Mouse (Mus musculus) heart, postnatal 36 days (tissue): ENCODE results near the gene Ctps. TPM values are rescaled to one million over a fixed set of nuclear protein-coding genes. Genes with fewer than 3 reads are reported as not detected.

Source experiments
- DNase-seq, 2 experiments: peaks; one replicate each; pipeline ENCODE4 v3.0.0; 2021 to 2022
- intact Hi-C: fragments of 180-260 bp; cut with DNase I; formaldehyde crosslinking; loops from one replicate; pipeline ENCODE4 v1.15.1; 2025
- total RNA-seq, 2 experiments: library from RNA; stranded (reverse); gene quantifications; 2 replicates each; pipeline ENCODE4 v1.2.3; 2021

Ctps gene
- total RNA-seq, 2 experiments from 2014 or later: 30.9 to 35.9 TPM

DNA sequence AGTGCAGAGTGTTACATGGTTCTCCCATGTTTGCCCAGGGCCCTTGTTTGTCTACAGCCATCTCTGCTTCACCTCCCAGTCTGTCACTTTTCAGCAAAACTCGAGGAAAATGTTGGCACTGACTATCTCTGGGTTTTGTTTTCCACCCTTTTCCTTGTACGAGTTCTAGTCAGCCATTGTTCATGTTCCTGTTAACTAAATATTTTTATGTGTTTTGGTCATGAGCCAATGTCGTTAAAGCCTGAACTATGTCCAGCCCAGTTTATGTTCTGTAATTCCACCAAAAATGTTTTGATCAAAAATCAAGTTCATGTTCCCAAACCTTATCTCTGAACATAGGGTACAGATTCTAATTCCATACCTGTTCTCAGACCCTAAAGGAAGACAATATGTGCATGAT, 1.6 kb upstream of the Ctps start:
- intact Hi-C loops: loop anchor here (5.0 kb wide), 1 partner anchor 164 kb away; the partner anchor contains the start of gene Scmh1
- no peak for DNase-seq

DNA sequence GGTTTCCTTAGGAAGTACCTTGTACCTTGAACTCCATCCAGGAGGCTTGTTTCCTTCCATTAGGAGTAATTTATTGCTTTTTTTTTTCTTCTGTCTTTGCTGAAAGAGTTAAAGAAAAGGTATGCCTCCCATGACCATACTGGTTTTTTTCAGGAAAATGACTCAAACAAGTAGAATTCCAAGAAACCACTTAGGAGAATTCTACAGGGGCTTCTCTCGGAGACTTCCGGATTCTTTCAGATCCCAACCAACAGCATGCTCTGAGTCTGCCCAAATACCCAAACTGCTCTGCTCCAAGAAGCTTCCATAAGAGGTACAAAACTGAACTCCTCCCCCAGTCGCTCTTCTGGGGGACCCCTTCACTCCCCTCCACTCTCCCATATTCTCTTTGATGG, 991 bp upstream of the Ctps start:
- intact Hi-C loops: loop anchor here (5.0 kb wide), 1 partner anchor 164 kb away; the partner anchor contains the start of gene Scmh1
- no peak for DNase-seq

- DNase-seq: no peak
- intact Hi-C loops: loop anchor here (5.0 kb wide), 1 partner anchor 163 kb away; the partner anchor contains the start of gene Scmh1
These were observed 478 bp upstream of the Ctps start for GRCm38 (mm10) chr4:120570438-120571069.

DNA sequence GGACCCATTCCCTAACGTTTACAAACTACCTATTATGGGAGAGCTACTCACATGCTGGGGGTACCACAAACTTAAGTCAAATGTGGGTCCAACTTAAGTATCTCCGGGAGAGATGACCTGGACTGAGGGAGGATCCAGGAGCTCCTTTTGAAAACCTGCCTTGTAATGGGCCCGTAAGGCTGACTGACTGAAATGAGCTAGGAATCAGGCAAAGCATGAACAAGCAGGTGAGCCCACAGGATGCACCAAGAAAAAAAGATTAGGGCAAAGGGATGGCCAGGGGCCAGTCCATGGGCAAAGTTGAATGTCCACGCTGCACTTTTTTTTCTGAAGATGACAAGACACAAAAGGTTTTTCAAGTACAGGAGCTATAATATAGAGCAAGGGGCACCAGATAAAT, 1.1 kb downstream of the Ctps start:
- peak in 1 of 2 experiments; percentile 4 for DNase-seq
- intact Hi-C loops: no loop called here

GRCm38 (mm10) chr4:120568005-120568404, 2.1 kb downstream of the Ctps start:
- peak in 1 of 2 experiments; percentile 31 for DNase-seq
- intact Hi-C loops: no loop called here

DNA sequence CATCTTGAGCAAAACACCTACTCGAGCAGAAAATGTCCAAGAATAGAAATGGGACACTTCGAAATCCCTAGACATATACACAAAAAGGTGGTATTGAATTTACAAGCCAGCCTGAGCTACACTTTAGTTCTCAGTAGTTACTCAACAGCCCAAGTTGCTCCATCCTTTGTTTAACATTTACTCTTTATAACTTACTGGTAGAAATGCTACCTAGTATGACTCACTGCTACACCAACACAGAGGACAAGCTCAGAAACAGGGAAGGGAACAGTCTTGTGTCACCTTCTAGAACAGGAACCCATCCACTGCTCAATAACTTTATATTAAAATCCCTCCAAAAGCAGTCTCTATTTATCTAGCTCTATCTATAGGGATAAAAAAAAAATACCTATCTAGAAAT, 4.3 kb downstream of the Ctps start:
- intact Hi-C loops: no loop called here
- DNase-seq: no peak

DNA sequence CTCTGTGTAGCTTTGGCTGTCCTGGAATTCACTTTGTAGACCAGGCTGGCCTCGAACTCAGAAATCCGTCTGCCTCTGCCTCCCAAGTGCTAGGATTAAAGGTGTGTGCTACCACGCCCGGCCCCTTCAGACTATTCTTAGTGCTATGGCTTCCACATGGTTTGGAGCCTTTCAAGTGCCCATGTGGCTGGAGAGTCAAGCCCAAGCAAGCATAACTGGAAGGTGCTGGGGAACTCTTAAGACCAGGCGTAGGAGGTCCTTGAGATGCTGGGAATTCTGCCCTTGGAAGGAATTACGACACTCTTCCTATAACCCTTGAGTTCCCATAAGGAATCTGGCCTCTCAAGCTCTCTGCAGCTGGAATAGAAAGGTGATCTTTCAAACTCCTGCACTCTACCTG, 13.5 kb downstream of the Ctps start:
- intact Hi-C loops: no loop called here
- no peak for DNase-seq

DNA sequence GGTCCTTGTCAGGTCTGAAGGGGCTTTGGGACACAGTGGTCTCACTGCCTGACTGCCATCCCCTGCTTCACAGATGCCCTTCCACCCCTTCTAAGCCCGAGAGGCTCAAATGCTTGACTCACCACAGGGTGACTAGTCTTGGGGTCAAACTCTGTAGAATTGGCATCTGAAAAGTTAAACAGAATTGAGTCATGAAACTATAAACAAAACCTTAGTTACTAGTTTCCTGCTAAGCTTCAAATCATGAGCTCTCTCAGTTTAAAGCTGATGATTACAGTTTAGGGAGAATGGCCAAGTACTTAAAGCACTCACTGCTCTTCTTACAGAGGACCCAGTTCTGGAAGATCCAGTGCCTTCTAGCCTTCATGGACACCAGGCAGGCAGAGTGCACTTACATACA, 25.2 kb downstream of the Ctps start:
- no peak for DNase-seq
- intact Hi-C loops: no loop called here

DNA sequence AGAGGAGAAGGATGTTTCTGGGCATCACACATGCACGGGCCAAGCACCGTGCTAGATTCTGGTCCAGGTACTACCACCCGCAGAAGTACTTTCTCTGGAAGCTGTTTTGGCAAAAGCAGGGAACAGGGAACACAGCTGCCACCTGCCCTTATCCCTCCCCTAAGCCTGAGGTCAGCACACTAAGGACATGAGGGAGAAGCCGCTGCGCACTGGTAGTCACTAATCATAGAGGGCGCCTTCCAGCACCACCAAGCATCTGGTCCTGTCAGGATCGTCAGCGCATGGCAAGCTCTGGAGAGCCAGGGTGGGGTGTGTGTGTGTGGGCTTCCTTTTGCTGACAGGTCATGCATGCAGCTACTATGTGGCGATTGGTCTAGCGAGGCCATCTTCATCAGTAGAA, 31.4 kb downstream of the Ctps start:
- intact Hi-C loops: no loop called here
- DNase-seq: no peak

GRCm38 (mm10) chr4:120531986-120532385, 38.1 kb downstream of the Ctps start, which contains the start of gene Slfnl1:
Slfnl1 (plus strand) TSS chr4:120532231.
- intact Hi-C loops: no loop called here
- no peak for DNase-seq

- intact Hi-C loops: no loop called here
These were observed 41.9 kb downstream of the Ctps start for GRCm38 (mm10) chr4:120528171-120528570.

DNA sequence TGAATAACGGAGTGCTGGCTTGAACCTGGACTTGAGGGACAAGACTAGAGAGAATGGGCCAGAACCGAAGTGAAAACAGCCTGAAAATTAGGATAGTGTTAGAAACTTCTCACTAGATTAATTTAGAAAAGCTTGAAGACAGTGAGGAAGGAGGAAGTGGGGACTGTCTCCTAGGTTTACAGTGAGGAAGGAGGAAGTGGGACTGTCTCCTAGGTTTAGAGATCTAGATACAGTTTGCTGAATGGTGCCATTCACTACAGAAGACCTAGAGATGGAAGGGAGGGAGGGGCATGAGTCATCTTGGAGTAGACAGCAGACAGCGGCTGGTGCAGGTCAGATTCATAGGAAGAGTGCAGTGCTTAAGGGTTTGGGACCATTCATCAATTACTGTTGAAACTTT, 47.0 kb downstream of the Ctps start:
- intact Hi-C loops: no loop called here
- no peak for DNase-seq

More at GRCm38 (mm10) chr4:120528171-120528570, 41.9 kb downstream of the Ctps start:
- no peak for DNase-seq

DNA sequence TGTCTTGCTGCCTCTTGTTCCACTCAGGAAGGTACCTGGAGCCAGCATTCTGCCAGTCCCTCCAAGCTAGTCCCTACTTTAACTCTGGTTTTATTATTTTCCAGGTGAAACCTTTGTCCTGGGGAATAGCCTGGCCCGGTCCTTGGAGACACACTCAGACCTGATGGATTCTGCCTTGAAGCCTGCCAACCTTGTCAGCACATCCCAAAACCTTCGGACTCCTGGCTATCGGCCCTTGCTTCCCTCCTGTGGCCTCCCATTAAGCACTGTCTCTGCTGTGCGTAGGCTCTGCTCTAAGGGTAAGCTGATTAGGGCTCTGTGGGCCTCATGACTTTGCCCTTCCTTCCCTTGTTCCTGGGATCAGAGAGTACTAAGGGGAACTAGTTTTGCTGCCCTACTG, 47.7 kb downstream of the Ctps start:
- intact Hi-C loops: no loop called here
- DNase-seq: no peak

GRCm38 (mm10) chr4:120521761-120522160, 48.3 kb downstream of the Ctps start:
- DNase-seq: no peak
- intact Hi-C loops: no loop called here

DNA sequence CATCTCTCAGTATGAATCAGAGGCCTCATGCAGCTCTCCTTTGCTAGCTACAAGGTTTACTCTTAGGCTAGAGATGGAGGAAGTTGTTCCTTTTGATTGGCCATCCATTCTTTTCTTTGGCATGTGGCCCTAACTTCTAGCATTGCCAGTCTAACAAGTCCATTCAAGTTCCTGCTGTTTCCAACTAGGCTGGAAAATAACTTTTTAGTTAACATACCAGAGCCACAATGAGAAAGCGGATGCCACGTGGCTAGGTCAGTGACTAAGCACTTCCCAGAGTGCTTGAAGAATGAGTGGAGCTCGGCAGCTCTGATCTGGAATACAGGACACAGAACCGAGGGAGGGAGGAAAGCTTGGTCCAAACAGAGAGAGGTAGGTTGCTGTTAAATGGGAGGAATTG, 52.7 kb downstream of the Ctps start:
- intact Hi-C loops: no loop called here
- no peak for DNase-seq

- DNase-seq: no peak
- intact Hi-C loops: no loop called here
These were observed 53.2 kb downstream of the Ctps start for GRCm38 (mm10) chr4:120516907-120517306.

DNA sequence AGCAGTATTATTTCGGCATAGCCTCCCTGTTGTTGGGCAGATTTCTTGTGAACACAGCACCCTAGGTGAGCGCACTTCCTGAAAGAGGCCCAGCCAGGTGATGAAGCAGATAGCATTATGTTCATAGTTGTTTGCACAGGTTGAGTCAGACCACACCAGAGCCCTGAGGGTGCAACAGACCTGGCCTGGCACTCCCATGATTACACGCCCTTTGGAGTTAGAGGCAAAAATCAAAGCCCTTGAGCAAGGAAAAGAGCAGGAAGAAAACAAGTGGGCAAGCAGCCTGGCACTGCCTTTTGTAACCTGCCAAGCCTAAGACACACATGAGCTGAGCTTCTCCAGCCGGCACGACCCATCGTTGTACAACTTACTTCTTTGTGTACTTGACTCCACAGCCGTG, 53.6 kb downstream of the Ctps start:
- no peak for DNase-seq
- intact Hi-C loops: no loop called here

- intact Hi-C loops: no loop called here
- DNase-seq: no peak
These were observed 55.7 kb downstream of the Ctps start for GRCm38 (mm10) chr4:120514366-120514765.

GRCm38 (mm10) chr4:120511203-120511602, 58.9 kb downstream of the Ctps start:
- no peak for DNase-seq
- intact Hi-C loops: no loop called here

DNA sequence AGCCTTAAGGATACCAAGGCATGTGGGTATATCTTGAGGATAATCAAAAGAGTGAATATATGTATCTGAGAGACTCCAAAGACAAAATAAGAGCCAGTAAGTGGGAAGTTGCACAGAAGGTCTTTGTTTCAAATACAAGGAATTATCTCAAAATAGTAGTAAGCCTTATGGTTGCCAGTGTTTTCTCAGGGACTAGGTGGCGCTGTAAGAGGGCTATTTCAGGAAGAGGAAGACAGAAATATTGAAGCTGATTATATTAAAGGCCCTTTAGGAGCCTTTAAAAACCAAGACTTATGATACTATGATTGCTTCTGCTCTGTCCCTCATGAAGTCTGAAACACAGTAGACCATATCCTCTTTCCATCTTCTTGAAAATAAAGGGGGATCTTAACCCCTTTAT, 63.1 kb downstream of the Ctps start:
- DNase-seq: no peak
- intact Hi-C loops: no loop called here
